Mouse (Mus musculus) urinary bladder, postnatal 4 days (tissue): ENCODE measurements around the gene Nxpe2.
"Not testable (repeated sequence)": the region's sequence is repeated elsewhere in the genome, so short reads cannot be mapped to it uniquely, and the experiment has no call there.

Source experiments
- DNase-seq, 2 experiments: peaks; one replicate each; pipeline ENCODE4 v3.0.0; 2021 to 2022; ENCODE audit warnings: low spot score in 2 of 2

Nxpe2 gene

DNA sequence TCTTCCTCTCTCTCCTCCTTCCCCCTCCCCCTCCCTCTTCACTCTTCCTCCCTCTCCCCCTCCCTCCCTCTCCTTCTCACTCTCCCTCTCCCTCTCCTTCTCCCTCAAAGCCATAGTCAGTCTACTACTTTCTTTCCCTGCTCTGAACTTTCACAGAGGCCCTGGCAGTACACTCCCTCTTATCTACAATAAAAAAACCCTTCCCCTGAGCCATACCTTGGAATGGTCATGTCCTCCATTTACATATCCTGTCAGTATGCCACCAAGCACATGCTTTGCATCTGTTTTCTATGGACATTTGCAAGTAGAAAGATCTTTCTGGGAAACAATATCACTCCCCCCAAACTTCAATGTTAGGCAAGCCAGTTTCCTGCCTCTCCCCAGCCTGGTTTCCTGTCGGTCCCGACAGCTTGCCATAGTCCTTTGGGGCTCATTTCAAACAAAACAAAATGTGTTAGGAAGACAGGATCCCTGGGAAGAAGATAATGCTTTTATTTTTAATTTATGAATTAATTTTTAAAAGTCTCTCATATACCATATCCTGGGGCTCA lies at the start of gene Nxpe2:
Nxpe2 (minus strand) TSS at position 307 of the 551 bp plus-strand sequence.
- DNase-seq: no peak

DNA sequence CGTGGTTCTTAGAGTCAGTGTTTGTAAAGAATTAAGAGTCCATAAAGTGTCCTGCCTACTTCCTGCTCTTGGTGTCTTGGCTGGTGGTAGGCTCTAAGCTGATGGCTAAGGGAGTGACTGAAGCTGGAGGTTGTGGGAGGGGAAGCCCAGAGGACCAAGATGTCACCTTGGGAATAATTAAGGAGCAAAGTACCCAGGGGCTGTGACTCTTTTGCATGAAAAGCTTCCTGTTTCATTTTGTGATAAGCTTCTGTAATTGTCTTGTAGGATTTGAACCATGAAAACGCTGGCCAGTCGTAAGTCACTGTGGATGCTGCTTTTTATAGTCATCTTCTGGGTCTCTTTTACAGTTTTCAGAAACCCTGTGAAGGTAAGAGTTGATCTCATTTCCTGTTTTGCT lies 36.7 kb upstream of the Nxpe2 start:
- DNase-seq: no peak

DNA sequence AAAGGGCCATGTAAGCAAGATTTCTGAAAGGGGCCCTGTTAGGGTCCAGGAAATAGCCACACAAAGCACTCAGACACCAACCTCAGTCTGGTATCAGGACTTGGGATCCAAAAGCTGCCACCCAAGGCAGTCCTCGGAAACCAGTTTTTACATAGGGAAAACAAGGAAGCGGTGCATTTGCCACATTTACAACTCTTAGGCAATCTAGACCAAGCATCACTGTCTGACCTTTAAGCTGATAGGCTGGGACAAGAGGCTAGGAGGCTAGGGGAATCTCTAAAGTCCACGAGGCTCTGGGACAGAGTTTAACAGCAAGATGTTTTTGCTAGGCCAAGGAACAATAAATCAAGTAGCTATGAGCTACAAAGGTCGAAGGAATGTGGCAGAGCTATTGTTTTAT lies 35.2 kb upstream of the Nxpe2 start:
- DNase-seq: no peak

DNA sequence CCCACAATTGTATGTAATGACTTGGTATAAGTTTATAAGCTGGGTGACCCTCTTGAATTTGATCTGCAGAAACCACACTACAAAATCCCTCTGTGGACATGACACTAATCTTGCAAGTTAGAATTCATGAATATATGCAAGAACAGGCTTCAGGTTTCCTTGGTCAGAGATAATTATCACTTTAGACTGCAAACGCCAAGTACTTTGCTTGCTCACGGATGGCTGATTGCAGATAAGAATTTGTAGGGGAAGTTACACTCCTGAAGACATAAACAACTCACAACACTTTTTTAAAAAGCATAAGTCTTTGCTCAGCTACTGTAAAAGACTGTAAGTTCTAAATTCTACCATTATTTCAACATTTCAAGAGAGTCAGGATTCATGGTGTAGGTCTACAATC lies 21.1 kb upstream of the Nxpe2 start:
- DNase-seq: no peak

DNA sequence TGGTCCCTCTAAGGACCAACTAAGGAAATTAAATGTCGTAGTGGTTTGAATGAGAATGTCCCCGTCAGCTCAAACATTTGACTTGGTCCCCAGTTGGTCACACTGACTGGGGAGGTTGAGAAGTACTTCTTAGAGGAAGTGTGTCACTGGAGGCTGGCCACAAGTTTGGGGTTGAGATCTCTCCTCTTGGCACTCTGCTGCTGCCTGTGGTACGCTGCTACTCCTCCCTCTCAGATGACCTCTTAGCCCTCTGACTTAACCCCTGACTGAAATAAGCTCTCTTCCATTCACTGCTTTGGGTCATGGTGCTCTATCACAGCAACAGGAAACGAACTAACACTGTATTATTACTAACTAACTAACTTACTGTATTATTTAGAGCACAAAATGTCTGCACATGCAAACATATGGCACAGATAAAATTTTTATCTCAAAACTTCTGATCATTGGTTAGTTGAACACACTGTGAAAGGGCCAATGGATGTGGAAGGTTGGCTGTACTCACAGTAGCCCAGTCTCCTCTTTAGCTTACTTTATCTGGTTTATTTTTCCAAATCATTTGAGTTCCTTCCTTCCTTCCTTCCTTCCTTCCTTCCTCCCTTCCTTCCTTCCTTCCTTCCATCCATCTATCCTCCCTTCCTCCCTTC lies 20.1 kb upstream of the Nxpe2 start:
- no peak for DNase-seq

DNA sequence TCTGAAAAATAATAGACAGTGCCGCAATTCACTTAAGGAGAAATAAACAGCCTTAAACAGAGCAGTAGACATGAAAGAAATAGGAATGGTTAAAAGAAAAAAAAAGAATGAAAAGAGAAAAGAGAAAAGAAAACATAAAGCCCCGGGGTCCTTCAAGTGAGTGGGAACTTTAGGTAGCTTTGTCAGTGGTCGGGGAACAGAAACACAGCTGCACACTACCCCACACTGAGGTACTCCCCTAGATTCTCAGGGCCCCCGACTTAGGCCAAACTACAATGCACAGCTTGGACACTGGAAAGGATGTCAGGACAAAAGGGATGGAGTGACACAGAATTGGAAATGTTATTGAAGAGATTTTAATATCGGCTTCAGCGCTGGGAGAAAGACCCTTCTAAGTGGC lies 9.5 kb upstream of the Nxpe2 start:
- DNase-seq: no peak

DNA sequence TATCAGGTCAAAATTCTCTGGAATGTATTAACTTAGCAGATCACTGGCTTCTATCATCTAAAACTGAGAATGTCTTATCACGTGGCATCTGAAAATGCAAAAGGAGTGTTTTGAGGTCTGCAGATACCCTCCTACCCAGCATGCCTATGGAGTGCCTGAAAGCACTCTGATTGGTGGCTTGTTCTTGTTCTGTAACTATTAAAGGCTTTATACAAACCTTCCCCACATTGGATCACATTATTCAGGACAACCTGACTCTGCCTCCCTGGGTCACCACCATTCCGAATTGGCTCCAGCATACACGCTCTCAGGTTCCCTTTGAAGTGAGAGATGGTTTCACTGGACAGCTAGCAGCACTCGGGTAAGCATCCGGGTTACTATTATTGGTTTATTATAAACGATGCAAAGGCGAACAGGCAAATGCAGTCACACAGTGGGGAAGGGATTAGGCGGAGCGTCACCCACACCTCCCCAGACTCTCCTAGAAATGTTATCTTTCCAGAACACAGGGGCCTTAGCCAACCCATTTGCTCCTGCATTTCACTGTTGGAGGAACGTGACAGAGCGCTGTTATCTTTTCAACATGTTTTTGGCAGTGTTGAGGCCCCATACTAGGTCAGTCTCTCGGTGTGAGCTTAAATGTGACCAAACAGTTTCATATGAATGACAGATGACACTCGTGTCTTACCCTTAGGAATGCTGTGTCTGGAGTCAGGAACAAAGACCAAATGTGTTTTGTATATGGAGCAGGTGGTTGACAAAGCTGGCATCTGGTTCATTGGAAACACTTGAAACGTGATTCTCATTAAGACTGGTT lies 8.8 kb upstream of the Nxpe2 start:
- no peak for DNase-seq

DNA sequence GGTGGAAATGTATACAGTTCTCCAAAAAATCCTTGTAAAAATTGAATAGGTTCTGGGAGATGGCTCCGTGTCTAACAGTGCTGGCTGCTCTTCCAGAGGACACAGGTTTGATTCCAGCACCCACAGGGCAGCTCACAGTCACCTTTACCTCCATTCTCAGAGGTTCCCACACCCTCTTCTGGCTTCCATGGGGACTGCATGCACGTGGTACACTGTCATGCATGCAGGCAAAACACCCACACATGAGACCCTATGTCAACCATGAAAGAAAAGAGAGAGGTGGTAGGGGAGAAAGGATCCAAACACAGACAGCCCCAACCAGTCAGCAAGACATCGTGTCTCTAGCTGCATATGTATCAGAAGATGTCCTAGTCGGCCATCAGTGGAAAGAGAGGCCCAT lies 7.6 kb upstream of the Nxpe2 start:
- DNase-seq: no peak

DNA sequence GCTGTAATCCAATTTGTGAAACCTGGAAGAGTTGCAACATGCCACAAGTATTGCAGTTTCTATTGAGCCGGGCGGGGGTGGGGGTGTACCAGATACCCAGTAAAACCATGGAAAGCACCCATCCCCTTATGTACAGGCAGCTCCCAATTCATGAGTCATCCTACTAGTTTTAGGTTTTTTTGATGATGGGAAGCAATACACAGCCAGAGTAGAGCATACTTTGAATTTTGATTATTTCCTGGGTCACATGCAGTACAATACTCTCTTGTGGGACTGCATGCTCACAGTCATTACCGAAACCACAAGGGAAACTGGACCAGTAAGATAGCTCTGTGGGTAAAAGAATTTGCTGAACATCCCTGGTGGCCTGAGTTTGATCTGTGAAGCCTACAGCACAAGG lies 3.8 kb upstream of the Nxpe2 start:
- DNase-seq: no peak

DNA sequence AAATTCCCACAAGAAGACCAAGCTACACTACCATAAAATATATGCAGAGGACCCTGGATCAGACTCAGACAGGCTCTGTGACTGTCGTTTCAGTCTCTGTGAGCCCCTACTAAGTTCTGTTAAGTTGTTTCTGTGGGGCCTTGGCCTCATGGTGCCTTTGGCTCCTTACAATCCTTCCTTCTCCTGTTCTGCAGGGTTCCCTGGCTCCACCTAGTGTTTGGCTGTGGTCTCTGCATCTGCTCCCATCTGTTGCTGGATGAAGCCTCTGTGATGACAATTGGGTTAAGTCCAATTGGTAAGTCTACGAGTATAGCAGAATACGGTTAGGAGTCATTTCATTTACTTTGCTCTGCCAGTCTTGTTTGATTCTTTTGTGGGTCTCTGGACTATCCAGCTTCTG lies 1.5 kb upstream of the Nxpe2 start:
- peak; percentile 54 to 77 for DNase-seq

DNA sequence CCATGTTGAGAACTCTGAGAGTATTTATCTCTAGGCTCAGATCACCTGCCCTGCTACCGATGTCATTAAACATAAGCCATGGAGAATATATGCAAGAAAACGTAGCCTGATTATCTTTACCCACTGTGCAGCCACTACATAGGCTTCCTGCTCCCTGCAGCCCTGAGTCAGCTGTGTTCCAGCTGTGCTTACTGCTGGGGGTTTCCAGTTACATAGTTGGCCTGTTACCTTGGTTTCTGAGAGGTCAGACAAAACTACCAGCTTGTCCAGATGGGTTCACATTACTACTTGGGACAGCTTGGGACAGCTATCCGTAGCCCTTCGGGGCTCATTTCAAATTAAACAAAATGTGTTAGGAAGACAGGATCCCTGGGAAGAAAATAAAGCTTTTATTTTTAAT lies 868 bp upstream of the Nxpe2 start:
- no peak for DNase-seq

DNA sequence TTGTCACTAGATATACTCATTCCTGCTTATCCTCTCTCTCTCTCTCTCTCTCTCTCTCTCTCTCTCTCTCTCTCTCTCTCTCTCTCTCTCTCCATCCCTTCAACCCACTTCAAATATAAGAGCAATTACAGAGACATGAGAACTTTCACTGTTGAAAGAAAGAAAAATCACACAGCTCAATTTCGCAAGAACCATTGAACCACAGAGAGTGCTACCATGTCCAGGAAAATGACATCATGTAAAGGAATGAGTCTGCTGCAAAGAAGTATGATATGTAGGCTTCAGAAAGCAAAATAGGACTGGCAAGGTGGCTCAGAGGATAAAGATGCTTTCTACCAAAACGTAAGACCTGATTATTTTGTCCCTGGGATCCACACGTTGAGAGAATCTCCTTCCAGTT lies 7.4 kb downstream of the Nxpe2 start:
- no peak for DNase-seq

DNA sequence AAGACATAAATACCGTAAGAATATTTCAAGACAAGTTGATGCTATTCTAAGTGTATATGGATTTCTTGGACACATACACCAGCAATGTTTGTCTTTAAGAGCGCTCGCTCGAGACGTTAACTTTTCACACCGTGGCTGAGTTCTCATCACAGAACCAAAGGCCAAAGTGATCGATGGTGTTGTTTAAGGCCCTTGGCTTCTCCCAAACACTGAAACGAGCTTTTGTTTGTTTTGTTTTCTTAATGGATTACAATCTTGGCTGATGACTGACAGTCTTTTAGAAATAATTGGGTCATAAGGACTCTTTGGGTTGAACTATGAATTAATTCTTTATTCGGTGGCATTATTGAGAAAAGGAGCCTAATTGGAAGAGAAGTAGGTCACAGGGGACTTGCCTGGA lies 7.8 kb downstream of the Nxpe2 start:
- DNase-seq: no peak

DNA sequence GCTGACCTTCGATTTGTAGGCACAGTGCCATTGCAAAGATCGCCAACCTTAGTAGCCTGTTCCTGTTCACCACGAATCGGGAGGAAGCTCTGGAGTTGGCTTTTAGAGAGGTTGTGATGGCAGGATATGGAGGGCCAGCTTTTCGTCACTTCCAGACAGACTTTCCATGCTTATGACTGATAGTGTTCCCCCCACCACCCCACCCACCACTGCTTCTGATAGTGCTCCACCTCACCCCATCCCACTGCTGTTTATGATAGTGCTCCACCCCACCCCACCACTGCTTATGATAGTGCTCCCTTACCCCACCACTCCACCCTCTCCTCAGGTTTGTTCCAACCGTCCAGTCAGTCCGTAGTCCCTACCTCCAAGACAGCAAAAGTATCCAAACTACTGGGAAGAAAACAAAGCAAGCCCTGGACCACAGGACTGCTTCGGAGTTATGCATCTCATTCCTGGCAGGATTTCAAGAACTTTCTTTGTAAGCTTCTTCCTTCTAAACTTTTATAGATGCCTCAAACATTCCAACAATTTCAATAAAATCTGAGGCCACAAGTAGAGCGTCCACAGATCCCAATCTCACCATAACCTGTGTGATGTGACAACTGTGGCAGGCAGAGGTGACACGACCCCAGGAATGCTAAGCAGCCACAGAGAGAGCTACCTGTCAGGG lies 12.4 kb downstream of the Nxpe2 start:
- DNase-seq: no peak

DNA sequence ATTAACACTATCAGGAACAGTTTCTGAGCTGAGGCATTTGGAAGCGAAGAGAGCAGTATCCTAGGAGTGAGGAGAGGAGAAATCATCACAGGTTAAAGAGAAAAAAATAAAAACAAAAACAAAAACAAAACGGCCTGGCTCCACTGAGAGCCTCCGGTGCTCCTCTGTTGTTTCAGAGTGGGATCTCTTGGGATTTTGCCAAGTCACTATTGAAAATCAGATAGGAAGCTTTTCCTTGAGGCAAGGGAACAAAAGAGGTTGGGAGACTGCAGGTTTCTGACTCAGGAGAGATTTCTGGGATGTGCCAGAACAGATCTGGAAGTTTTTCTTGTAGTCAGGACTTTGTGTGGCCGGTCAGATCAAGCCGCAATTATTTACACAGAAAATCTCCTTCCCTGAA lies 13.7 kb downstream of the Nxpe2 start:
- no peak for DNase-seq

DNA sequence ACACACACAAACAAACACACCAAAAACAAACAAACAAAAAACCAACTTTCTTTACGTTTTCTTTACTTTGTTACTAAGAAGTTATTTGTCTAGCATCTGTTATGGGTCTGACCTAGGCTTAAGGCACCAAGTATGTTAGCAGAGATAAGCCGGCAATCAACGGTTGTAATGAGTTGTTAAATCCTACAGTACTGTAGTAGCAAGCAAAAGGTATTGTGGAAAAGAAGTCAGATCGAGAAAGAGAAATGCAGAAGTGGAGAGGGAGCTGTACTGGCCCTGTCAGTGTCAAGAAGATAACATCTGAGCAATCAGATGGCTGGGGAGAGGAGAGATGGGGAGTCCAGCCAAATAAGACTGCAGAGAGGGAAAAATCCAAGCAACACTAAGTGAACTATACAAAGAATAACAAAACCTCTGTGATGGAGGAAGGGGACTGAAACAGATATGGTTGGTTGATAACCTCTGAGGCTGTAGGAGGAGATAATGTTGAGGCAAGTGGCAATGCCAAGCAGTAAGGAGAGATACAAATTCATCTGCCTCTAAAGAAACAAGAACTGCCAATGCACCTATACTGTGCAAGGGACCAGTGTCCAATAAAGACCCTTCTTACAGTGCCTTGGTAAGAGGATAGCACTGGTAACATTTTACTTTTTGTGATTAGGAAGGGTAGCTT lies 14.3 kb downstream of the Nxpe2 start:
- DNase-seq: no peak

DNA sequence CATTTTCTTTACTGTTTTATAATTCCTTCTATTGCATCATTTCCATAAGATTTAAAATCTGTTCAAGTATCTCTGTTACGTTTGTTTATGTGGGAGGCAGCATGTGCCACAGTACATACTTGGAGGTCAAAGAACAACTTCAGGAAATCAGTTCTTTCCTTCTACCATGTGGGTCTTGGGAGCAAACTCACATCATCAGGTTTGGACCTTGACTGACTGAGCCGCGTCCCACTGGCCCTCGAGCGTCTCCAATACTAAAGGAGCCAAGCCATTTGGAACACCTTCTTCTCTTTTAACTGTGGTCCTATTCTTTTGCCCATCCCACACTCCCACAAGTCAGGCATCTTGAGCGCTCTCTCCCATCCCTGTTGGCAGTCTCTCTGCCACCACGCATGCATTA lies 23.7 kb downstream of the Nxpe2 start:
- no peak for DNase-seq

DNA sequence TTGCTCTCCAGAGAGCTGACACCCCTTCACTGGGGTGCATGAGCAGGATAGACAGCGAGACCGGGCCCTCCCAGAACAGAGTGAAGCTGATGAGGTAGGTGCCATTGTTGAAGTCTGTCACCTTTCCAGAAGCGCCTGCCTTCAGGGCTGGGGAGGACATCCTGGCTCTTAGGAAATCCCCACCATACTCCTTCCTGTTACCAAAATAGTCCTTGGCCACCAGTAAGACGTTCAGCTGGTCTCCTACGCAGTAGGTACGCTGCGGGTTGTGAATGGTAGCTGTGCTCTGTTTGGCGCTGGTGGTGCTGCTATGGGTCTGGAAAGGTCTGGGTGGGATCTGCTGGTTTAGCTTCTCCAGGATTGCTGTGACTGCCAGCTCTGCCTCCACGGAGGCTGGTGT lies 26.9 kb downstream of the Nxpe2 start:
- DNase-seq: no peak

DNA sequence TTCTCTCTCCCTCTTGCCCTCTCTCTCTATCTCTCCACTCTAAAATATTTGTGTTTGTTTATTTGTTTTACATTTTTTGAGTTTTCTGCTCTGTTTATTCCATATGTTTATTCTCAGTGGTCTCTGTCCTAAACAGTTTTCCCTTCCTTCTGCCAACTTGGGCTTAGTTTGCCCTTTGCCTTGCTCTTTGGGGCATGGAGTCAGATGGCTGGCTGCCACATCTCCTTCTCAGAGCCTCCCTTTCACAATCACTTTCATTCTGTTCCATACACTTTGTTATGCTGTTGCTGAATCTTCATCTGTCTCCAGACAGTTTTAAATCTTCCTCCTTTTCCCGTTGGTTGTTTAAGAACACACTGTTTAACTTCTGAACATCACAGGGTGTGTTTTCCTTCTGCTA lies 37.4 kb downstream of the Nxpe2 start:
- no peak for DNase-seq

DNA sequence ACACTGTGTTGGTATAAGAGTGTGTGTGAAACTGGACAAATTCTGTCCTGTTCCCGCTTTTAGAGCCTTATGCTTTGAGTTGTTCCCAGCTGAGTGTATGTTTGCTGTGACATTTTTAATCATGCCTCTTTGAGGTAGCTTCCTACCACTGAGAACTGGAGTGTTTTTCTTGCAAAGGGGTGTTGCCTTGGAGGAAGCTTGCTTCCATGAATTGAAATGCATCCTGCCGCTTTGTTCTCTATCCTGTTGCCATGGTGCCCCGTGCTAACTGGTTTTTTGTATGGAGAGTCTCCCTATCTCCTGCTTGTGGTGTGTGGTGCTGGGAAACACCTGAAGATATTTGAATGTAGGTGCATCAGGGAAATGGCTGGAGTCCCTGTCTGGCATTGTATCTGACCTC lies 39.1 kb downstream of the Nxpe2 start:
- DNase-seq: no peak

DNA sequence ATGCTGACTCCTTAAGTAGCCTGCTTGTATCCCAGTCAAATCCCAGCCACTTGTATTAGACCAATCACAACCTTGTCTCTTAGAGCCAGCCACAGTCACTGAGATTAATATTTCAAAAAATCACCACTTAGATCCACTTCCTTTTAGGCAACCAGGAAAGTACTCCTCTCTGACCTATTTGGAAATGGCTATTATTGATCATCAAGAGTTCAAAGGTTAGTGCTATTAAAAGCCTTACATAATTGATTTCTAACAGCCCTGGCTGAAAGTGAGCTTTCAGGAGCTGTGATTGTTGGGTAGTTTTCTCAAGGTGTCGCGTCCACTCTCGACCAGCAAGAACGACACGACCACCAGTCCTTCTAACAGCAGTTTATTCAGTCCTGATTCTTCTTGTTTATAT lies 42.0 kb downstream of the Nxpe2 start:
- DNase-seq: no peak

DNA sequence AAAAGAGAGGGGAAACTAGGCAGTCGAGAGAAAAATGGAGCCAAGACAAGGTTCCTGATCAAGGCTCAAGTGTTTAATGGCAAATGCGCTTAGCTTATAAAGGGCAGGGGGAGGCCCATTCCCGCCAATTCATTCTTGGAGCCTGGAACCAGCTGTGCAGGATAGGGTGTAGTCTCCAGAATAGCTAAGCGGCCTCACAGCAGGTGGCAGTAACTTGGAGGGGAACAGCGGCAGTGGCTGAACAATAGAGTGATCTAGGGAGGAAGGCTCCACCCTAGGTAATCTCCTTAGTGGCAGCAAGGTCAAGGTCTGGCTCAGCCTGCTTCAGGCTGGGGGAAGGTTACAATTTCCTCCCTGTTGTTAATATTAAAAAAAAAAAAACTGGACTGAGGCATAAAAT lies 49.7 kb downstream of the Nxpe2 start:
- not testable (repeated sequence) for DNase-seq
